Mouse (Mus musculus) spleen, adult 2 months (tissue): ENCODE results near the gene Nfib.

Source experiments
- CTCF ChIP-seq: fragments of 200-500 bp; IDR thresholded peaks from 2 replicates; pipeline ENCODE4 v1.5.1; 2011; ENCODE audit warnings: mild to moderate bottlenecking, inconsistent platforms; ENCODE audit not compliant: insufficient read depth, insufficient read length, insufficient replicate concordance; ENCODE audit errors: extremely low read depth
- POLR2A ChIP-seq: fragments of 200-500 bp; IDR thresholded peaks from 2 replicates; pipeline ENCODE4 v1.6.1; 2011; ENCODE audit warnings: low read depth, low read length, inconsistent platforms

DNA sequence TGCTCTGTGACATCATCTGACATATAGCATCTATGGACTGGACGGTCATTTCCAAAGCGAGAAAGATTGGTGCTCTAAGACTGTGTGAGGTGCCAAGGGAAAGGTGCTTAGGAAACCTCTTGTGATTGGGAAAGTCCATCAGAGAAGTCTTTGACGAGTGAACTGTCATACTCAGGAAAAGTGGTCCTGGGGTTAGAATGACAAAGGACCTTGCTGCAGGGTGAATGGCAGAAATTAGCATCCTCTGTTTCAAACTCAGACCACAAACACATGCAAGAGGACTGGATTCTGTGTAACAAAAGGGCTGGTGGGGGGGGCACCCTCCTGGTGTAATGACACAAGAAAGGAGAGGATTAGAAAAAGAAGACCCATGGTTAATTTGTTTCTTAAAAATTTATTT, 274.7 kb downstream of the Nfib start:
- TF ChIP-seq CTCF (no peak), POLR2A (no peak)
